Mouse (Mus musculus) myocyte (in vitro differentiated cells): ENCODE data around the gene Mnt. TPM values are rescaled to one million over a fixed set of nuclear protein-coding genes. Genes with fewer than 3 reads are reported as not detected.

Experiments used
- H3K27me3 ChIP-seq: one replicate; pipeline ENCODE4 v1.6.1; 2011; ENCODE audit not compliant: control insufficient read depth, insufficient read depth, insufficient read length
- H3K36me3 ChIP-seq: one replicate; pipeline ENCODE4 v1.6.1; 2011; ENCODE audit not compliant: control insufficient read depth, insufficient read depth
- H3K4me2 ChIP-seq: one replicate; pipeline ENCODE4 v1.6.1; 2011; ENCODE audit warnings: low read depth, control low read depth
- H3K4me3 ChIP-seq: one replicate; pipeline ENCODE4 v1.5.1; 2011; ENCODE audit warnings: mild to moderate bottlenecking, control low read depth, moderate library complexity
- H3K79me2 ChIP-seq: one replicate; pipeline ENCODE4 v1.6.1; 2011; ENCODE audit not compliant: control insufficient read depth, insufficient read depth
- H3ac ChIP-seq: one replicate; pipeline ENCODE4 v1.6.1; 2011; ENCODE audit not compliant: control insufficient read depth, insufficient read length
- CEBPB ChIP-seq: IDR thresholded peaks from 2 replicates; pipeline ENCODE4 v1.6.1; 2011; ENCODE audit warnings: mild to moderate bottlenecking, moderate library complexity; ENCODE audit not compliant: poor library complexity, insufficient read depth, severe bottlenecking
- E2F4 ChIP-seq: IDR thresholded peaks from one replicate; pipeline ENCODE4 v1.6.1; 2011; ENCODE audit warnings: mild to moderate bottlenecking, control low read depth, moderate library complexity; ENCODE audit not compliant: insufficient read depth
- MAX ChIP-seq: IDR thresholded peaks from one replicate; pipeline ENCODE4 v1.6.1; 2011; ENCODE audit warnings: low read depth, mild to moderate bottlenecking, control low read depth
- MYOD1 ChIP-seq, 3 experiments: IDR thresholded peaks; one replicate each; pipeline ENCODE4 v1.6.1; 2011; ENCODE audit warnings: control low read depth in 2 of 3, low read depth in 2 of 3, mild to moderate bottlenecking in 2 of 3, moderate library complexity in 1 of 3; ENCODE audit not compliant: insufficient read length in 2 of 3, control insufficient read depth in 1 of 3
- MYOG ChIP-seq, 3 experiments: IDR thresholded peaks; one replicate each; pipeline ENCODE4 v1.6.1; 2011; ENCODE audit warnings: control low read depth in 2 of 3, low read depth in 2 of 3, mild to moderate bottlenecking in 2 of 3; ENCODE audit not compliant: insufficient read length in 2 of 3, control insufficient read depth in 1 of 3, insufficient read depth in 1 of 3
- POLR2A ChIP-seq: IDR thresholded peaks from one replicate; pipeline ENCODE4 v1.6.1; 2011; ENCODE audit warnings: low read depth, mild to moderate bottlenecking, control low read depth, moderate library complexity; ENCODE audit not compliant: insufficient read length
- POLR2AphosphoS2 ChIP-seq: IDR thresholded peaks from one replicate; pipeline ENCODE4 v1.6.1; 2011; ENCODE audit warnings: low read depth, control low read depth; ENCODE audit not compliant: insufficient read length
- REST ChIP-seq: IDR thresholded peaks from one replicate; pipeline ENCODE4 v1.6.1; 2011; ENCODE audit warnings: mild to moderate bottlenecking, control low read depth, moderate library complexity; ENCODE audit not compliant: insufficient read depth, insufficient read length
- SRF ChIP-seq: IDR thresholded peaks from one replicate; pipeline ENCODE4 v1.6.1; 2011; ENCODE audit warnings: low read depth; ENCODE audit not compliant: control insufficient read depth, insufficient read length
- TCF12 ChIP-seq: IDR thresholded peaks from one replicate; pipeline ENCODE4 v1.6.1; 2011; ENCODE audit warnings: mild to moderate bottlenecking, control low read depth; ENCODE audit not compliant: poor library complexity, insufficient read depth, severe bottlenecking
- TCF3 ChIP-seq: IDR thresholded peaks from one replicate; pipeline ENCODE4 v1.6.1; 2011; ENCODE audit warnings: low read depth, control low read depth; ENCODE audit not compliant: insufficient read length
- USF1 ChIP-seq: IDR thresholded peaks from one replicate; pipeline ENCODE4 v1.6.1; 2011; ENCODE audit warnings: low read depth, mild to moderate bottlenecking, control low read depth, moderate library complexity
- polyA plus RNA-seq: library from polyadenylated mRNA; unstranded; fragments of >200 nt; fragmentation: generic; extraction: Trizol; gene quantifications from one replicate; pipeline ENCODE4 v1.2.1, GENCODE M21; 2012; ENCODE audit warnings: missing spikeins

Mnt gene
- polyA plus RNA-seq, 1 experiment: 12.7 TPM

GRCm38 (mm10) chr11:74831606-74832451, 1.1 kb downstream of the Mnt start:
- TF ChIP-seq TCF12 (no peak), MAX (peak; percentile 77), TCF3 (no peak), SRF (peak; percentile 44), CEBPB (no peak), MYOG (IDR thresholded peaks at IDR 0.05; ENCODE audit: control insufficient read depth in 1 of 3, insufficient read depth in 1 of 3, insufficient read length in 2 of 3, low read depth in 2 of 3) (peak in 1 of 3 experiments; percentile 17), MYOD1 (IDR thresholded peaks at IDR 0.05; ENCODE audit: control insufficient read depth in 1 of 3, insufficient read length in 2 of 3, low read depth in 2 of 3) (peak in 1 of 3 experiments; percentile 38), USF1 (peak; percentile 72), REST (no peak), POLR2A (peak; percentile 97), POLR2AphosphoS2 (peak; percentile 98), E2F4 (no peak)

DNA sequence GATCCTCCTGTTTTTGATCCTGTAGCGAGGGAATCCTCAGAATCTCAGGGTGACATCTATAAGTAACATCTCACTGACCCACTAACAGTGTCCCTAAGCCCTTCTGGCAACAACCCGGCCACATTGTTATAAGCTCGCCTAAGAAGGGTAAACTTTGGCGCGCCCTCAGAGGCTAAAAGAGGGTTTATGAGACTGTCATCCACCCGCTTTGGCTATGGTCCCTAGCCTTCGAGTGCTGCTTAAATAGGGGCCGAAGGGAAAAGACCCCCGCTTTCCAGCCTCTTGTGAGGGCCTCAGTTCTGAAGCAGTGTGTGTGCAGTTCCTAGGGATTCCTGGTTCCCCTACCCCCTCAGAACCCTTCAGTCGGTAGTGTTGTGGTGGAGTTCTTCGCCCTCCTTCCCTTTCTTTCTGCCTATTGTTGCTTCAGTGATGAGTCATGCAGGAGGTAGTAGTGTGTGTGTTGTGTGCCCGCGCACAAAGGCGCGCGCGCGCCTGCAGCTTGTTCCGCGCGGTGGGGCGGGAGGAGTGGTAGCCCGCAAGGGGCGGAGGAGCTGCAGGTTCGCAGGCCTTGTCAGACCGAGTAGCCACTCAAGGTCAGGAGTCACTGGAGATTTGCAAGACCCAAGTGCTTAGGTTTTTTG, 1.9 kb downstream of the Mnt start:
- H3K4me2 ChIP-seq: peak overlapping the region; percentile 83
- no peaks in the 10 kb centered on the region for H3K36me3 ChIP-seq
- H3ac ChIP-seq: no peak overlapping the region
- H3K27me3 ChIP-seq: no peaks in the 10 kb centered on the region
- peak overlapping the region; percentile 82 for H3K4me3 ChIP-seq
- peaks cover 36% of the 10 kb centered on the region for H3K79me2 ChIP-seq
- TF ChIP-seq MYOG (IDR thresholded peaks at IDR 0.05; ENCODE audit: control insufficient read depth in 1 of 3, insufficient read depth in 1 of 3, insufficient read length in 2 of 3, low read depth in 2 of 3): no peak
- TF ChIP-seq REST: no peak
- no peak for TF ChIP-seq TCF3
- no peak for TF ChIP-seq MAX

More at GRCm38 (mm10) chr11:74831606-74832451, 1.1 kb downstream of the Mnt start:
- Histone ChIP-seq H3K27me3 (no peaks in the 10 kb centered on the region), H3K36me3 (no peaks in the 10 kb centered on the region), H3ac (peak overlapping the region; percentile 23), H3K4me2 (peak overlapping the region; percentile 83), H3K79me2 (peaks cover 36% of the 10 kb centered on the region), H3K4me3 (peak overlapping the region; percentile 82)

DNA sequence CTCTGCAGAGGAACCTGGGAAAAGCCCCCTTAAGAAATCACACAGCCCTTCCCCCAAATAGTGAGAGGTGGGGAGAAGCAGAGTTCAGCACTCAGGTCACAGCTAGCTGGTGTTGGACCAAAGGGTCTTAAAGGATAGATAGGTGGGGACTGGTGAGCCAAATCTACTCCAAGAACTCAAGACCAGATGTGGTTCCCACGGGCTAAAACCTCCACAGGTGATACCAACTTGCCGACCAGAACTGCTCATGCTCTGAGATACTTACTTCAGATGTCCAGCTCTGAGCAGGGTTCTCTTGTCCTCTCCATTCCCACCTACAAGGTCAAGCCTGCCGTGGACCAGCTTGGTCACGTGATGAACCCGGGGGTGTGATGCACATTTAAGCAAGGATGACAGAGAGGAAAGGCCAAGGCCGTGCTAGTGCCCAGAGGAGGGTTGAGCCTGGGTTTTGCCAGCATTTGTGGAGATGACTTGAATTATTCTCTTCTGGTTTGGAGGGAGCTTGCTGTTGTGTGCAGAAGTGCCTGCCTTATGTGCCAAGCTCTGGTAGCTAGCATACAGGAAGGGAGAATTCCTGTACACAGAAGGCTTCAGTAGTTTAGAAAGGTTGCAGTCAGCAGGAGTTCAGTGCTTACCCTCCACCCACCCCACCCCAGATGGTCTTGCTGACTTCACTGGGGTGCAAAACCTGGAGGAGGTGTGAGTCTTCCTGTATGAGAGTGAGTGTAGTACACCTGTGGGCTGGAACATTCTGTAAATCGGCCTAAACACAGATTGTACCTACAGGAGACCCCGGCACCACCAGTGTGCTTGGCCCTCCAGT, 3.0 kb downstream of the Mnt start:
- Histone ChIP-seq H3K4me2 (peak overlapping the region; percentile 83), H3ac (no peak overlapping the region), H3K27me3 (no peaks in the 10 kb centered on the region), H3K4me3 (peak overlapping the region; percentile 82), H3K36me3 (no peaks in the 10 kb centered on the region), H3K79me2 (peaks cover 36% of the 10 kb centered on the region)
- no peak for TF ChIP-seq TCF12
- no peak for TF ChIP-seq REST
- TF ChIP-seq CEBPB: no peak
- TF ChIP-seq E2F4: no peak
- TF ChIP-seq MYOD1 (IDR thresholded peaks at IDR 0.05; ENCODE audit: control insufficient read depth in 1 of 3, insufficient read length in 2 of 3, low read depth in 2 of 3): no peak
- no peak for TF ChIP-seq MYOG (IDR thresholded peaks at IDR 0.05; ENCODE audit: control insufficient read depth in 1 of 3, insufficient read depth in 1 of 3, insufficient read length in 2 of 3, low read depth in 2 of 3)
- TF ChIP-seq USF1: no peak
- no peak for TF ChIP-seq POLR2AphosphoS2
- TF ChIP-seq POLR2A: no peak
- TF ChIP-seq TCF3: no peak
- TF ChIP-seq MAX: no peak
- TF ChIP-seq SRF: no peak

GRCm38 (mm10) chr11:74834359-74834638, 3.6 kb downstream of the Mnt start:
- TF ChIP-seq SRF: no peak
- TF ChIP-seq MYOD1 (IDR thresholded peaks at IDR 0.05; ENCODE audit: control insufficient read depth in 1 of 3, insufficient read length in 2 of 3, low read depth in 2 of 3): no peak
- no peak for TF ChIP-seq TCF12
- TF ChIP-seq USF1: no peak
- TF ChIP-seq E2F4: no peak
- no peak for TF ChIP-seq TCF3
- no peak for TF ChIP-seq POLR2AphosphoS2
- TF ChIP-seq POLR2A: no peak
- no peak for TF ChIP-seq REST
- TF ChIP-seq MYOG (IDR thresholded peaks at IDR 0.05; ENCODE audit: control insufficient read depth in 1 of 3, insufficient read depth in 1 of 3, insufficient read length in 2 of 3, low read depth in 2 of 3): no peak
- TF ChIP-seq MAX: no peak
- no peak for TF ChIP-seq CEBPB
- Histone ChIP-seq H3K27me3 (no peaks in the 10 kb centered on the region), H3K4me2 (peak overlapping the region; percentile 83), H3K4me3 (no peak overlapping the region), H3K79me2 (peaks cover 40% of the 10 kb centered on the region), H3K36me3 (no peaks in the 10 kb centered on the region), H3ac (no peak overlapping the region)
